Mouse (Mus musculus): ENCODE results near the gene Rras.

The Rras gene

DNA sequence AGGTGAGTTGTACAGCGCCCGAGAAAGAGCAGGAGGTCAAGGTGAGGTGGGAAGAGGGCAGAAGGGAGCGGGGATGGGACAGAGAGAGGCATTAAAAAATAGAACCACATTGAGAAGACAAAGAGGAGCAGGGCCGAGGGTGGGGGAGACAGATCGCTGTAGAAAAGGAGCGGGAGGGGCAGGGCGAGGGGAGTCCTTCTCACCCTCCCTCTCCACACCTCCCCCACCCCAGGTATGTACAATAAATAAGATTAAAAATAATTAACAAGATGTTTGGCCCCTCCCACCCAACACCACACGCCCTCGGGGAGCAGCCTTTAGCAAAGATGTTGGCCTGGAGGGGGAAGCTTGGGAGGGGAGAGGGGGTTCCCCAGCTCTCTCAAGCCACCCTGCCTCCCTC, 10.0 kb downstream of the Rras start:
- no peak for DNase-seq

DNA sequence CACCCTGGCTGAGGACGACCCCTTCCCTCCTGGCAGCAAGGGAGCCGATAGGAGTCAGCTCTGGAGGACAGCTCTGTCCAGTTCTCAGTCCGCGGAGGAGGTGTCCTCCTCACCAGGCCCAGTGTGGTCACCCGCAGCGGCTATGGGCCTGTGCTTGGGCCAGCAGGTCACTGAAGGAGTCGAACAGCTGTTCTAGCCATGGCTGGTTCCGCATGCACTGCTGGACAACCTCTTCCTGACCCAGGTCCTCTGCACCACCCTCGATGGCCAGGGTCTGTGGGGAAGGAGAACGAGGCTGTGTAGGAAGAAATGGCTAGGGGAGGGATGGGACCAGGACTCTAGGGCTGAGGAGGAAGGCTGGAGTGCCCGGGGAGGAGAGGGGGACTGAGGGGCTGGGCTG, 10.6 kb downstream of the Rras start:
- DNase-seq: no peak

DNA sequence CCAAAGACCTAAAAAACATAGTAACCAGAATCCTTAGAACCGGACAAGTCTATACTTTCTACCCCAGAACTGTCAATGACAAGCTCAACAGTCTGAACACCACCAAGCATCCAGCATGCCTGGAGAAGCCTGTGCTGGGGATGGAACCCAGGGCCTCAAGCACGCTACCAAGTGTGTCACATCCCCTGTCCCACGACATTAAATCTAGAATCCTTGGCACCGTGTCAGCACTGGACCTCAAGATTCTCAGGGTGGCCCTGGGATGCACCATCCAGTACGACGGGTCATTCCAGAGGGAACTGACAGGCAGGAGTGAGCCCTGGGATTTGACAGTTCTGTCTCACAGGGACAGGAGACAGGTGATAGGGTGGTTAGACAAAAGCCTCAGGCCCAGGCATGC, 12.2 kb downstream of the Rras start:
- DNase-seq: no peak

DNA sequence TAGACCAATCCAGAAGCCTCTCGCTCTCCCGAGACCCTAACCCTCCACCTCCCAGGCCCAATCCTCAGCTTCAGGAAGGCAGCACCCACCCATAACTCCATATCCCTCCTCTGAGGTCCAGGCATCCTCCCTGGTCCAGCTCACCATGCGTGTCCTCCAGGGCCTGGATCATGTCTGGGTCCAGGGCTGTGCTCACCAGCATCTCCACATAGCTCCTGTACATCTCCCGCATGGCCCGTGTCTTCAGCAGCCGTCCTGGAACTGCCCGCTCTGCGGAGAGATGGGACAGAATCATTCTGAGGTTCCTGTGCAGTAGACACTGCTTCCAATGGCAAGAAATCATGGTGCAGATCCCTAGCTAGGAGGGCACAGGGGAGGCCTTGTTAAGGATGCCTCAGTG, 13.1 kb downstream of the Rras start:
- DNase-seq: no peak

DNA sequence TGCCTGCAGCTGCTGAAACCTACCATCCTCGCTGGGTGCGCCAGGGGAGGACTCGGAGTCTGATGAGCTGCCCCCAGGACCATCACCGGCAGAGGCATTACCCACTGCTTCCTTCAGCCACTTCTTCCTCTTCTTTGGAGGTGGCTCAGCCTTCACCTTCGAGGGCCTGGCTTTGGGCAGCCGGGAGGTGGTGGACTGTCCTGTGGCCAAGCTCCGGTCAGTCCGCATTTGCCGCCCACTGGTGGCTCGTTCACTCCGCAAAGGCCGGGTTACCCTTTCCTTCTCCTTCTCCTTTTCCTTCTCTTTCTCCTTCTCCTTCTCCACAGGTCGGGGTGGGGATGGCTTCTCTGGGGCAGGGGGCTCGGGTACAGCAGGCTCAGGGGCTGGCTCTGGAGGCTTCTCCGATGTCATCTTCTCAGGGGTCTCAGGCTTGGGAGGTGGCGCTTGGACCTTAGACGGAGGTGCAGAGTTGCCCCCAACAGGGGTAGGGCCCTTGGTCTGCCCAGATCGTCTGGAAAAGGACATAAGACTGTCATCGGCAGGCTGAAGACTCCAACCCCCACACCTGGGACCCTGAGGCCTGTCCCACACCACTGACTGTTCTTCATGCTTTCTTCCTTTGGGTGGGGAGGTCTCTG, 16.1 kb downstream of the Rras start:
- no peak for DNase-seq

DNA sequence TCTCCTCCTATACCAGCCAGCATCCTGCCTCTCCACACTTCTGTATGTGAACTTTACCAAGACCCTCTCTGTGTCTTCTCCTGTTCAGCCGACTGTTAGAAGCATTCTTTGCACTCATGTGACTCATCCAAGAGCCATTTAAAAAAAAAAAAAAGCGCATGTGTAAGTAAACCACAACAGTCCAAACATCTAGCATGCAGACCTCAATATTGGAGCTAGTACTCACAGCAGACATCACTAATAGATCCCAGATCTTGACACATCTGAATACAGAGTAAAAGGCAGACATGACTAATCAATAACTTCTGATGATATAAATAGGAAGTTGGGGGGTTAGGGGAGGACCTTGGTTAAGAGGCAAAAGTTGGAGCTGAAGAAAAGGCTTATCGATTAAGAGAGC, 17.9 kb downstream of the Rras start:
- no peak for DNase-seq

DNA sequence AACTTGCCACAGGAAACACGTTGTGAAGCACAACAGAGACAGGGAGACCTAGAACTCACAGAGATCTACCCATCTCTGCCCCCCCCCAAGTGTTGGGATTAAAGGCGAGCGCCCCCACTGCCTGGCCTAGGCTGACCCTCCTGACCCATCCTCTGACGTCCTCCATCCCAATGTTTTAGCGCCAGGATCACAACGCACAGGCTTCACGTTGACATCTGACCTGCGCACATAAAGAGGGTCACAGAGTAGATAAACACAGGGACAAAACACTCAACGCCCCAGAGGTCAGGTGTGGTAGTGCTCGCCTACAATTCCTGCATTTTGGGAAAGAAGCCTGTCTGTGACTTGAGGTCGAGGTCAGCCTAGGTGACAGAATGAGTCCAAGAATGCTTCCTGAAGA, 18.9 kb downstream of the Rras start:
- no peak for DNase-seq

DNA sequence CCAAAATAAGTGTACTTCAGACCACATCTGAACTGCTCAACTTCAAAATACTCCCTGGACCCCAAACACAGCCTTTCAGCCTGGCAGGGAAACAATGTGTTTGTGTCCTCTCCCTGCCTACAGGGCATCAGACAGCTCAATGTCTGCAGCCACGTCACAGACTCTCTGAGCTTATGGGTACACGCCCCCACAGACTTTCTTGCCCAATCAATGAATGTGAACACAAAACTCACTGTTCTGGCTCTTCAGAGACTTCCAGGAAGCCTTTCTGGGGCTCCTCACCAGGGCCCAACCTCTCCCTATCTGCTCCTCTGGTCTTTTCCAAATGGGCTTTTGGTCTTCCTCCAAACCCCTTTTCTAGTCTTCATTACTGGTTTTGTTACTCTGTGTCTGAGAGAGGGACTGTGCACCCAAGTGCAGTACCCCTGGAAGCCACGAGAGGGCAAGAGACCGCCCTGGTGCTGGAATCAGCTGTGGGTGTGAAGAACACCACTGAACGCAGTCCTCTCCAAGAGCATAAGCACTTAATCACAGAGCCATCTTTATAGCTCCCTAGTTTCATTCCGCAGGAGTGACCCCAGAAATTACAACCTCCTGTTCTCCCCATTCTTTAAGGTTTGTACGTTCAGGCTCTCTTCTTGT, 20.1 kb downstream of the Rras start:
- DNase-seq: peak; percentile 66 to 82

DNA sequence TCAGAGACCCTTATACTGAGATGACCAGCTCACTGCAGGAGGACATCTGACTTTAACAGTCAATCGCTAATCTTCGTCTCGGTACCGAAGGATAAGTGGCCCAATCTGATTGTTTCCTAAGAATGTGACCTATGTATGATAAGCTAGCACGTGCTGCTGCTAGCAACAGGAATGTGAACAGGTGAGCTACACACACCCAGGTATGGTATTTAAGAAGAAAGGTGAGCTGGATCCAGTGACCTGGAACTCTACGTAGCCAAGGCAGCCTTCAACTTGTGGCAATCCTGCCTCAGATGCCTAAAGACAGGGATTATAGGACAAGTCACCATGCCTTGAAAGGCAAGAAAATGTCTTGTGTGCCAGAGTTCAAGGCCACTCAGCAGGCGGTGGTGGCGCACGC, 20.6 kb downstream of the Rras start:
- no peak for DNase-seq

DNA sequence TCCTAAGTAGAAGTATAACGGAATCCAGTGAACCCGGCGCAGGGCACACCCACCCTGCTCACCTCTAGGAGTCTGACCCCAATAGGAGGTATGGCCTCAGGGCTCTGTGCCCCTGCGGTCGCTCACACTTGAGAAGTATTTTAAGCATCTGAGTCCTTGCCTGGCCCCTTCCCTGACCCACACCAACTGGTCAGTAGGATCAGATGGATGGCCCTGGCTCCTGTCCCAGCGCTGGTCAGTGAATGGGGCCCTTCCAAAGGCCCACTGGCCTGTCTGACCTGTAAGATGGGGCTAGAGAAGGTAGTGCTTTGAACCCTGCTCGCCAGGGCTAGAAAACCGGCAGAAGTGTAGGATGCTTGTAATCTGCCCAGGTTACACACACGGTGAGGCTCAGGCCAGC, 23.1 kb downstream of the Rras start:
- no peak for DNase-seq

DNA sequence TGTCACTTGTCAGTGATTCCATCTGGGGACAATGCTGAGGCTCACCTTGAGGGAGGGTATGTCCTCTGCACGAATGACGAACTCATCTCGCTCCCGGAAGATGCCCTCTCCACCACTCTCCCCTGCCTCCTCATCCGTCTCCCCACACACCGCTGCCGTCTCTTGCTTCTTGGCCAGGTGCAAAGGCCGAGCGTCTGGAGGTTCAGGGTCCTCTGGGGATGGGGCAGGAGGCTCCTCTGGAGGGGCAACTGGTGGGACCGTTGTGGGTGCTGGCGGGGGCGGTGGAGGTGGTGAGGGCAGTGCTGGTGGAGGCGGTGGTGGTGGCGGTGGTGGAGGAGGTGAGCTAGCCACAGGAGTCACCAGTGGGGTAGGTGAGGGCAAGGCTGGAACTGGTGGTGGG, 25.5 kb downstream of the Rras start:
- no peak for DNase-seq

DNA sequence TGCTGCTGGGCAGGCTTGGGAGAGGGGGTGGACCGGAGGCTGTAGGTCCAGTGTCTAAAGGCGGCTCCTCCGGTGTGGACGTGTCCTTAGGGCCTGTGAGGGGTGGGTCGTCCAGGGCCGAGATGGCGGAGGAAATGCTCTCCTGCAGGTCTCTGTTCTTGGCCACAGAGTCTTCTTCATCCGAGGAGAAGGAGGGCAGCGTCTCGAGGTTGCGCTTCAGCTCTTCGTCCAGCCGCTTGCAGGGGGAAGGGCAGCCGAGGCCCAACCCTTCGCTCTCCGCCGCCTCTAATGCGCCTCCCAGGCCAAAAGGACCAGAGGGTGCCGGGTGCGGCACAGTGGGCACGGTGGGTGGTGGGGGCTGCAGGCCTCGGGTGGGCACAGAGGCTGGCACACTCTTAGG, 28.0 kb downstream of the Rras start:
- no peak for DNase-seq

DNA sequence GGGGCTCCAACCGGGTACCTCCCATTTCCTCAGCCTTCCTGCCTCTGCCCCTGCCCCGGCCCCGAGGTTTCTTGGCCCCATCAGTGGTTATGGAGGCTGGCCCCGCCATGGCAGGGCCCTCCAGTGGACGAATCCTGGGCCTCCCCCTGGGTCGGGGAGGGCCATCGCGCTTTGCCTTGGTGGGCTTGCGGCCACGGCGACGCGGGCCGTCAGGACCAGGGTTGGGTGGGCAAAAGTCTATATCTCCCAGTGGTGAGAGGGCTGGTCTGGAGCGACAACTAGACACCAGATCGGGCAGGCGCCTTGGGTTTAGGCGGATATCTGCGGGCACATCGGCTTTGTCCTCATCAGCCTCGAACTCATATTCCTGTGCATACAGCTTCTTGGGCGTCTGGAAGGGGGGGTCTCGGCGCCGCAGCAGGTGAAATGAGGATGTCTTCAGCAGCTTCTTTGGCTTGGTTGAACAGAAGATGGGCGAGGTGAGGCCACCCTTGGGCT, 29.1 kb downstream of the Rras start:
- no peak for DNase-seq

DNA sequence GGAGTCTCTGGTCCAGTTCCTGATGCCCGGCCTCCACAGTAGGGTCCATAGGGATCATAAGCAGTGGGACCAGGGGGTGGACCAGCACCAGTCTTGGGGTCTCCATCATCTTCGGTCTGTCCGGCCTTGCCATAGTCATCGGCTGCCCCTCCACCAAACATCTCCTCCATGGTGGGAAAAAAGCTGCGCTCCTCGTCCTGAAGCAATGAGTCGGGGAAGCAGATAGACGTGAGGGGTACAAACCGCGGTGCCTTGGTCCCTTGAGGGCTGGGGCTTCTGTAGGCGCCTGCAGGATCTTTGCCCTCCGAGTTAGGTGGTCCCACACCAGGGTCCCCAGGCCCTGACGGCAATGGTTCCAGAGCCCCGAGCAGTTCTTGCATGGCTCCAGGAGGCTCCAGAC, 29.7 kb downstream of the Rras start:
- DNase-seq: no peak

DNA sequence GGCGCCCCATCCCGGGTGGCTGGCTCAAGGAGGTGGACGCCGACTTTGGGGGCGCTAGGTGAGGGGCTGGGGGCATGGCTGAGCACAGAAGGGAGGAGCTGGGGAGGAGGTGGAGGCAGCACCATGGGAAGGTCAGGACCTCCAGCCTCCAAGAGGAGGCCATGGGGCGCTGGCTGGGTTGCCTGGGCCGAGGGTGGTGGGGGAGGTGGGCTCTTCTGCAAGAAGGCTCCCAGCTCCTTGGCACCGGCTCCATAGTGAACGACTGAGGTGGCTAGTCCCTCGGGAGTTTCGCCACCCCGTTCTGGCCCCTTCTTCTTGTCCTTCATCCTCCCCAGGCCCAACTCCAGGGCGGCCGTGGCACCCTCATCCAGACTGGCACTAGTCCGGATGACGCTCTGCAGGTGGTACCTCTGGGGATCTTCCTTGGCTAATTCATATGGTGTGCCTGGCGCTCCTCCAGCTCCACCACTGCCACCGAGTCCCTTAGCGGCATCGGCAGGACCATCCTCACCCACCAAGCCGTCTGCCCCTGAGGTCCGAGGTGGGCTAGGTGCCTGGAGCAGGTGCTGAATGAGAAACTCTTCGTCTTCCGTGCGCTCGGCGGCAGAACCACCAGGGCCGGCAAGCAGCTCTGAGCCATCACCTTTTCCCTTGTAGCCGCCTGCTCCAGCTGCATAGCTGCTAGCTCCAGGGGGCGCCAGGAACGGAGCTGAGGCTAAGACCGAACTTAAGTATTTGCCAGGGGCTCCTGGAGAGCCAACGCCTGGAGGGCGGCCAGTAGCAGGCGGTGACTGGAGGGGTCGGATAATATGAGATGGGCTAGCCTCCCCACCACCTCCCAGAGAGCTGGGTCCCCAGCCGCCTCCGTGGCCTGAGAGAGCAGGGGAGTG, 30.5 kb downstream of the Rras start:
- DNase-seq: no peak

DNA sequence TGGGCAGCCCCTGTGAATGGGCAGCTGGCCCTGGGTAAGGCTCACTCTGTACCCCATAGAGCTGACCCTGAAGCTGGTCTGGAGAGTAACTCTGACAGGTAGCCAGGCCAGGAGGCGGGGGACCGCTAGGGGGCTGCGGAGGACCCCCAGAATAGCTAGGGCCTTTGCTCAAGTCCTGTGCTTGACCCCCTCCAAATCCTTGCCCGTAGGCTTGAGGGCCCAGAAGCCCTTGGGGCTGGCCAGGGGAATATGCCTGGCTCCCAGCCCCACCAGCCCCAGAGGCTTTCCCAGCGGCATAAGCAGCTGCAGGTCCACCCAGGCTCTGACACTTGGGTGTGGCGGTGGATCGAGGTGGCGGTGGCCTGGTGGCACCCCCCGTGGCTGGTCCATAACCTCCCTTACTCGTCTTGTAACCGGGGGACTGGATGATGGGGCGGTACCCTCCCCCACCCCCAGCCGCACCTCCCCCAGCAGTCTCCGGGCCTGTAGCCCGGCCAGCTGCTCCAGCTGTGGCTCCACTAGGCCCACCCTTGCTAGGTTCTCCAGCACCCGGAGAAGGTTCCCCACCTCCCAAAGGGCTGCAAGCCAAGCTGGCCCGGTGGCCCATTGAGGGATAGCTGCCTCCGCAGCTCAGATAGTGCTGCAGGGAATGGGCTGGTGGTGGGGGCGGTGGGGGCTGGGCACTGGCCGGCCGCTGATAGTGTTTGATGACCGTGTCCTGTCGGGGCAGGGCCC, 31.3 kb downstream of the Rras start:
- no peak for DNase-seq

DNA sequence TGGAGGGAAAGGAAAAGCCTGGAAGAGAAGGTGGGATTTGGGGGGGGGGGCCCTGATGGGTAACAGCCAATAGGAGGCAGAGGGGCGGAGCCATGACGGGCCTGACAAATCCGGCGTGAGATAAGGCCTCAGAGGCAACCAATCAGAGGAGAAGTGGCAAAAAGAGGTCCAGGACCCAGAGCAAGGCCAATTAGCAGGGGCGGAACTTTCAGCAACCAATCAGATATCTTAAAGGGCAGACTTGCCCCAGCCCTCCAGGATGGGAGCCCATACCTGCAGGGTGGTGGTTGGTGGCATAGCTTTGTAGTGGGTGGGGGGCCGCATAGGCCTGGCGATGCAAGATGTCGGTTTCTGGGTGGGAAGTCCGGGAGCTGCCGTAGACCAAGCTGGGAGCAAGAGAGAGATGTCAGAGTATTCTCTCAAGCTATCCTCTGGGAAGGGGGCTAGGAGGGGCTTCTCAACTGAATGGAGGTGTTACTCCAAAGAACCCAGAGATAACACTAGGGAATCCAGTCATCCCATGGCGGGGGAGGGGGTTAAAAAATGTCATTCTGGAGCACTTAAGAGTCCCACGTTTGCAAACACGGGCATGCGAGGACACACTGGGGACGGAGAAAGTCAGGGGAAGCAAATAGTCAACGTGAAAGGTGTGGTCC, 33.3 kb downstream of the Rras start:
- peak; percentile 83 to 89 for DNase-seq

DNA sequence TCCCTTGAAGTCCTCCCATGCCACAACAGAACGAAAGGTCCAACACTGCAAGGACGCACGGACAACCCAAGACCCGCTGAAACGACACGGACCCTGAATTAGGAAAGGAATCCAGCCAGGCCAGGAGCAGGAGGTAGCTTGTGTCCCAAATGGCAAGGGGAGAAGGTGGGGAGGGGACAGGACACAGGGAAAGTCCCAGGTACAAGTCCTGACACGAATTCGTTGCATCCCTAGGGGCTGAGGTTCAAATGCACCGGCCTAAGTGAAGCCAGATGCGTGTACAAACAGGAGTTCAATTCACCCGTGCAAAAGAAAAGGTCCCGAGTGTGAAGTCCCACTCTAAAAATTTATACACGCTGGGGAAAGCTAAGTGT, 33.8 kb downstream of the Rras start:
- no peak for DNase-seq

DNA sequence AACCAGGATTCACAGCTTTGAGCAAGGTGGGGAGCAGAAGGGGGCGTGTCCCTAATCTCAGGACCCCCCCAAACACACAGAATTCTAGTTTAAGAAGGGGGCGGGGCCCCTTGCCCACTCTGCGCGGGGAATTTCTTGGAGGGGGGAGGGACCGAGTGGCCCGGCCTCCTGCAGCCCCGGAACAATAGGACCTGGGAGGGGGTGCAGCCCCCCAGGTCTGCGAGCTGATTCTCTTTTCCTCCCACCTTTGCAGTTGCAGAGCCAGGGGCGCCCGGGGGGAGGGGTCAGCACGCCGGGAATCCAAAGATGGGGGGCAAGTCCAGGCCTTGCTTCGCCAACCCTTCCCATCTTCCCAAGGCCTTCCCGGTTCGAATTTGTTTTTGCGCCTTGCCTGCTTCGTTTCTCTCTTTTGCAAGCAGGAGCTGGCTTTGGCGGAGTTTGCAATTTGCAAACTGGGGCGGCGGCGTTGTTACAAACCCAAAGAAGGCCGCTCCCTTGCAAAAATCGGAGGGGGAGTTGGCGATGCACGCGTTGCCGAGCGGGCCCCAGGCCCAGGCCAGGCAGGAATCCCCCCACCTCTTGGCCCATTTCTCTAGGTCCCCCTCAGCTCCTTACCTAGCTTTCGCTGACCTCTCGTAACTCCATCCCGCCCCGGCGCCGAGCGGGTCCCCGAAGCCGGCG, 34.6 kb downstream of the Rras start:
- DNase-seq: peak; percentile 66 to 67

DNA sequence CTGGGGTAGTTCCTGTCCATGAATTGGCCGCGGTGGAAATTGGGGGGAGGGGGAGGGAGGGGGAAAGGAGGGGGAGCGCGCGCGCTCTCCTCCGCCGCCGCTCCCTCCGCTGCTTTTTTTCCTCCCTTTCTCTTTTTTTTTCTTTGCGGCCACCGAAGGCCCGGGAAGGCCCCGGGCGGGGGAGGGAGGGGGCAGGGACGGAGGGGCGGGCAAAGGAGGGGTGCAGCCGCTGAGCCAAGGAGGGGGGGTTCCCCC, 35.0 kb downstream of the Rras start, which contains the start of gene Prr12:
Prr12 (minus strand) TSS at position 20 of the 255 bp plus-strand sequence.
- no peak for DNase-seq

DNA sequence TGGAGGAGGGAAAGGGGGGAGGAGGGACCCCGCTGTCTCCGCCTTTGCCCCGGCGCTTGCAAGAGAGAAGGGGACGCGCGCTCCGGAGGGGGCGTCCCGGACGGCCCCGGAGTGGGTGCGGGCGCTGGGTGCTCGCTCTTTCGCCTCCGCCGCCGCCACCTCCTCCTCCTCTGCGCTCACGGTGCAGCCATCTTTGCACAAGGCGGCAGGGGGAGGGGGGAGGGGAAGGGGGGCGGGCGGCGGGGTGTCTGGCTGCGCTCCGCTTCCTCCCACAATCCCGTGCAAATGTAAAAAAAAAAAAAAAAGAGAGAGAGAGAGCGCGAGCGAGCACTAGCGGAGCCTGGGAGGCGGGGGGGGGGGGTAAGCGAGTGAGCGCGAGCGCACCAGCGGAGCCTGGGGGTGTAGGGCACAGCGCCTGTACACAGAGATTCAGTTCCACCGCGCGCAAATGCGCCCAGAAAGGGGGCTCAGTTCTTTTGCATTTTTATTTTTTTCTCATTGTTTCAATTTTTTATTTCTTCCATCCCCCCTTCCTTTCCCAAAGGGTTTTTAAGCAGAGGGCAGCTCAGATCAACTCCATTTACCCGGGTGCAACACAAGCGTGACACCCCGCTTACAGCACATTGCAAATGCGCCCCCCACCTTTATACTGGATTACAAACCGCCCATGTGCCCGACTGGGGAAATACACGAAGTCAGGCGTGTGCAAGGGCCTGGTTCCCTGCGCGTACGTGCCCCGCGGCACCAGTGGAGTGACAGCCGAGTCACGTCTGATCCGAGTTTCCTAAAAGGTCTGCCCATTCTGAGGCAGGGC, 35.6 kb downstream of the Rras start:
- DNase-seq: peak; percentile 77 to 82

Measured in cerebellum, postnatal 14 days (tissue).